Mouse (Mus musculus): ENCODE measurements around the gene BC034090. TPM values are rescaled to one million over a fixed set of nuclear protein-coding genes. Genes with fewer than 3 reads are reported as not detected.

BC034090 gene
- total and polyA plus RNA-seq, 2 experiments from 2014 or later = 2.5 to 9.9 TPM

DNA sequence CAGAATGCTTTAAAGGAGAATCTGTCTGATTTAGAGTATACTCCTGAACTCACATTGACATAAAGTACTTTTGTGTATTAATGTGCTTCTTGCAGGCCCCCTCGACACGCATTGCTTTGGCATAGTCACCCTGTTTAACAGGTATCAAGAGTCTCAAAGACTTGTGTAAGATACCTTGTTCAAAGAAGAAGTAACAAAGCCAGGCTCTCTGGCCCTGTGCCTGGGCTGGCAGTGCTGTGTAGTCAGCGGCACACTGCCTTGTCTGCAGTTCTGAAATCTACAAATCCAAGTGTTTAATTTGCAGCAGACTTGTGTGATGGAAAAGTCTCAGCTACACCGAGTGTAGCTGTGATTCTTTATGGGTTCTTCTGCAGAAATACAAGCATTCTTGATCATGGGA, 47.6 kb downstream of the BC034090 start:
- no peak overlapping the region for H3K4me2 ChIP-seq (ENCODE audit: low read depth)
- TF ChIP-seq CTCF (IDR thresholded peaks at IDR 0.05; ENCODE audit: low read depth) = no peak
- peaks cover 8% of the 10 kb centered on the region for H3K4me1 ChIP-seq (ENCODE audit: insufficient read depth)
- ATAC-seq (no peak; the same call in 1 of the 2 replicates), DNase-seq (no peak)
- H3K4me3 ChIP-seq (ENCODE audit: low read depth, low read length) = no peak overlapping the region
- no peaks in the 10 kb centered on the region for H3K9me3 ChIP-seq (ENCODE audit: low read length)
- WGBS = 33% methylated on average over 4 of the region's 4 CpGs
- H3K27ac ChIP-seq (ENCODE audit: low read depth, low read length) = peak overlapping the region; percentile 69
- no peaks in the 10 kb centered on the region for H3K27me3 ChIP-seq (ENCODE audit: insufficient read depth, low read length)
- H3K36me3 ChIP-seq (ENCODE audit: insufficient read depth) = peaks cover 17% of the 10 kb centered on the region
- H3K9ac ChIP-seq = no peak overlapping the region

DNA sequence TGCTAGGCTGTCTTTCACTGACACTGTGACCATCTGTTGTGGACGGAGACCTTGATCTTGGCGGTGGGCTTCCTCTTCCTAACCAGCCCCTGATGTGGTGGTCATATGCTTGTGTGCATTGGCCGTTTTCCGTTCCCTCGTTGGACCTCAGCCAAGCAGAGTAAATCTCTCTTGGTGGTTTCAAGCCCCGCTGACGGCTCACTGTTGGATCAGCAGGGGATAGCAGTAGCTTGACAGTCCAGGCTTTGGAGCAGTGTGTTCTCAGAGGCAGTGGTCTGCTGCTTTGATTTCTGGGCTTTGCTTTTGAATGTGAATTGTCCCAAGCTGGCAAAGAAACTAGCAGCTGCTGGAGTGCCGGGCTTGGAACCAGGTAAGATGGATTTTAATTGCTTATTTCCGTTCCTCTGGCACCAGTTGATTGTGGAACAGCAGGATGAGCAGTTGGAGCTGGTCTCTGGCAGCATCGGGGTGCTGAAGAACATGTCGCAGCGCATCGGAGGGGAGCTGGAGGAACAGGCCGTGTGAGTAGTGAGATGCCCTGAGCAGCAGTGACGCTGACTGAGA, 51.4 kb downstream of the BC034090 start:
- H3K9ac ChIP-seq = no peak overlapping the region
- H3K27me3 ChIP-seq (ENCODE audit: insufficient read depth, low read length) = no peaks in the 10 kb centered on the region
- peak overlapping the region; percentile 83 for H3K27ac ChIP-seq (ENCODE audit: low read depth, low read length)
- no peak; the same call in 1 of the 2 replicates for TF ChIP-seq CTCF (IDR thresholded peaks at IDR 0.05; ENCODE audit: low read depth)
- peaks cover 8% of the 10 kb centered on the region for H3K4me1 ChIP-seq (ENCODE audit: insufficient read depth)
- H3K36me3 ChIP-seq (ENCODE audit: insufficient read depth) = peaks cover 34% of the 10 kb centered on the region
- no peaks in the 10 kb centered on the region for H3K9me3 ChIP-seq (ENCODE audit: low read length)
- whole genome bisulfite sequencing = 34% methylated on average over 15 of the region's 15 CpGs
- H3K4me3 ChIP-seq (ENCODE audit: low read depth, low read length) = no peak overlapping the region
- no peak overlapping the region for H3K4me2 ChIP-seq (ENCODE audit: low read depth)
- DNase-seq (peak; percentile 91), ATAC-seq (peak; percentile 93)

DNA sequence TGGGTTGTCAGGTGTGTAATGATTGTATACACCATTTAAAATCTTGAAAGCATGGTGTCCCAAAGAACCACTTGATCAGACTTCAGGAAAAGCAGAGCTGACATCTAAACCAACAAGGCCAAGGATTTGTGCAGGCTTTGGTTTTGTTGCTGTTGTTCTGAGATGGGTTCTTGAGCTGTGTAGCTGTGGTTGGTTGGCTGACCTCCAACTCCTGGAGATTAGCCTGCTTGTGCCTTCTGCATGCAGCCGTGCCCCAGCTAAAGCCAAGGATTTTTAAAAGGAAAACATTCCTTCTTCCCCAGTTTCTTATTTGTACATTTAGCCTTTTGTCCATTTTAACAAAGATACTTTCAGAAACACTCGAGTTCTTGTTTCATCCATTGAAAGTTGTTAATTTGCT, 52.6 kb downstream of the BC034090 start:
- no peak overlapping the region for H3K9ac ChIP-seq
- DNase-seq (no peak), ATAC-seq (no peak)
- no peak overlapping the region for H3K27ac ChIP-seq (ENCODE audit: low read depth, low read length)
- H3K4me2 ChIP-seq (ENCODE audit: low read depth) = no peak overlapping the region
- WGBS = 26% methylated on average over 2 of the region's 2 CpGs
- peaks cover 33% of the 10 kb centered on the region for H3K36me3 ChIP-seq (ENCODE audit: insufficient read depth)
- peaks cover 3% of the 10 kb centered on the region for H3K4me1 ChIP-seq (ENCODE audit: insufficient read depth)
- TF ChIP-seq CTCF (IDR thresholded peaks at IDR 0.05; ENCODE audit: low read depth) = no peak
- no peak overlapping the region for H3K4me3 ChIP-seq (ENCODE audit: low read depth, low read length)
- no peaks in the 10 kb centered on the region for H3K27me3 ChIP-seq (ENCODE audit: insufficient read depth, low read length)
- no peaks in the 10 kb centered on the region for H3K9me3 ChIP-seq (ENCODE audit: low read length)

DNA sequence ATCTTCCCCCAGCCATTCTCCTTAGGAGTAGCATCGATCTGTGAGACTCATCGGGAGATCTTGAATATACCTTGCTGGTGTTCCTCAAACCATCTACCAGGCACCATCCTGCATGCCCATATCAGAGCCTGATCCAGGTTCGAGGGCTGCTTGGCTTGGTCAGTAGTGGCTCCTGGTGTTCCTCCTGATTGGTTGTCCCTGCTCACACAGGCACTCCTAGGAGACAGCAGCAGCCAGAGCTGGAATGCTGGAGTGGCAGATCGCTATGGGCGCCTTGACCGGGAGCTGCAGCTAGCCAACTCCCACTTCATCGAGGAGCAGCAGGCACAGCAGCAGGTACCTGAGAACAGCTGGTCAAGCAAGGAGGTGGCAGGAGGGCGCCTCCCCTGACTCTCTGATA, 53.0 kb downstream of the BC034090 start:
- Histone ChIP-seq H3K4me3 (ENCODE audit: low read depth, low read length) (no peak overlapping the region), H3K4me1 (ENCODE audit: insufficient read depth) (no peaks in the 10 kb centered on the region), H3K27ac (ENCODE audit: low read depth, low read length) (no peak overlapping the region), H3K36me3 (ENCODE audit: insufficient read depth) (peaks cover 33% of the 10 kb centered on the region), H3K9me3 (ENCODE audit: low read length) (no peaks in the 10 kb centered on the region), H3K4me2 (ENCODE audit: low read depth) (no peak overlapping the region), H3K27me3 (ENCODE audit: insufficient read depth, low read length) (no peaks in the 10 kb centered on the region), H3K9ac (no peak overlapping the region)
- TF ChIP-seq CTCF (IDR thresholded peaks at IDR 0.05; ENCODE audit: low read depth) = no peak
- no peak for ATAC-seq
- DNase-seq = no peak
- WGBS = 82% methylated on average over 8 of the region's 8 CpGs

DNA sequence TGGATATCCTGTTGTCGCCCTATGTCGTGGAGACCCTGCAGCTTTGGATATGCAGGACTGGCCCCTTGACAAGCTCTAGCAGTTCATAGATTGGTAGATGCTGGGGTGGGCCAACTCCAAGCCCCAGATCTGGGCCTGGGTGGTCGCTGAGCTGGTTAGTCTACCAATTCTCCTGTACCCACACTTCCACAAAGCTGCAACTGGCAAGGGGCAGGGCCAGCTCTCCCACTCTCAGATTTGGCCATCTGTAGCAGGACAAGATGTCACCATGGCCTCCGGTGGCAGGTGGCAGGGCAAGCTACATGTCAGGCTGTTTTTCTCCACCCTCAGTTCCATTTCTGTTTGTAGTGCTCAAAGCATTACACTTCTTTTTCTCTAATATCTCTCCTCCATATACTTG, 55.6 kb downstream of the BC034090 start:
- H3K27ac ChIP-seq (ENCODE audit: low read depth, low read length) = no peak overlapping the region
- H3K9ac ChIP-seq = no peak overlapping the region
- no peak overlapping the region for H3K4me2 ChIP-seq (ENCODE audit: low read depth)
- DNase-seq = no peak
- no peaks in the 10 kb centered on the region for H3K27me3 ChIP-seq (ENCODE audit: insufficient read depth, low read length)
- WGBS = 87% methylated on average over 4 of the region's 4 CpGs
- TF ChIP-seq CTCF (IDR thresholded peaks at IDR 0.05; ENCODE audit: low read depth) = no peak
- H3K4me1 ChIP-seq (ENCODE audit: insufficient read depth) = no peaks in the 10 kb centered on the region
- ATAC-seq = no peak
- H3K36me3 ChIP-seq (ENCODE audit: insufficient read depth) = peaks cover 33% of the 10 kb centered on the region
- no peaks in the 10 kb centered on the region for H3K9me3 ChIP-seq (ENCODE audit: low read length)
- no peak overlapping the region for H3K4me3 ChIP-seq (ENCODE audit: low read depth, low read length)

DNA sequence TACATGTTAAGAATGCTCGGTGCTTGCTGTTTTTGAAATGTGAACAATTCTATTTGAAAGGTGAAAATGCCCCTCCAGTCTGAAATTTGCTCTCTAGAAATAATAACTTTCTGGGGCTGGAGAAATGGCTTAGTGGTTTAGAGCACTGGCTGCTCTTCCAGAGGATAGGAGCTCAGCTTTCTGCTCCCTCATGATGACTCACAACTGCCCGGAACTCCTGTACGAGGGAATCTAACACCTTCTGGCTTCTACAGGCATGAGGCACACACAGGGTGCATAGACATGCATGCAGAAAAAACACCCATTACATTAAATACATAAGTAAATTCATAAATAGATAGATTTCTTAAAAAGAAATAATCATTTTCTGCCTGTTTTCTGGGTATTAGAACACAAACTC, 60.1 kb downstream of the BC034090 start:
- H3K27me3 ChIP-seq (ENCODE audit: insufficient read depth, low read length) = no peaks in the 10 kb centered on the region
- WGBS = 75% methylated on average over 3 of the region's 3 CpGs
- no peak for DNase-seq
- no peaks in the 10 kb centered on the region for H3K9me3 ChIP-seq (ENCODE audit: low read length)
- no peak overlapping the region for H3K27ac ChIP-seq (ENCODE audit: low read depth, low read length)
- peaks cover 21% of the 10 kb centered on the region for H3K36me3 ChIP-seq (ENCODE audit: insufficient read depth)
- no peaks in the 10 kb centered on the region for H3K4me1 ChIP-seq (ENCODE audit: insufficient read depth)
- no peak overlapping the region for H3K9ac ChIP-seq
- no peak overlapping the region for H3K4me2 ChIP-seq (ENCODE audit: low read depth)
- no peak for TF ChIP-seq CTCF (IDR thresholded peaks at IDR 0.05; ENCODE audit: low read depth)
- no peak overlapping the region for H3K4me3 ChIP-seq (ENCODE audit: low read depth, low read length)
- ATAC-seq = no peak

DNA sequence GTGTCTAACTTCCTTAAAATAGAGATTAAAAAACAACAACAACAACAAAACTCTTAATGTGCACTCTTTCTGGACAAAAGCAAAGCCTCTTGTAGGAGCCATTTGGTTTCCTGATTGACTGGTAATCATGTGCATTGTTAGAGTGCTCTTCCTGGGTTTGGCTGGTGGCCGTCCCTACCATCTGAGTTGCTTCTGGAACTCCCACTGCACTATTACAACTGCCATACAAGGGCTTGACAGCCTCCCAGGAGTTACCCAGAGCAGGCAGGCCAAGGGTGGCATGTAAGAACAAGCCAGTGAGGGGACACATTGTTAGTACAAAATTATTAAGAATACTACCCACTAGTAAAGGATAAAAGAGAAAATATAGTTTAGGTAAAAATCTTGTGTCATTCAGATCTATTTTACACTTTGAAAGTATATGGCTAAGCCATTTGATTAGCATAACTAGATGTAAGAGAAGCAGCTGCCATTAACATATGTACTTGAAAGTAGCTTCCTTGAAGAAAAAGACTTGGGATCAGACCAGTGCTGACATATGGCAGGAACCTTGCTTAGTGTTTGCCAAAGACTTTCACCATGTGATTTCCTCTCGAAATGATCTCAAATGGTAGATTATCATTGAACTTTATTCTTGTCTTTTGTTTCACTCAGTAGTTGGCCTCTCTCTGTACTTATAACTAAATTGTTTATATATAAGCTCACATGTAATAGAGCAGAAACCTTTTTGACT, 65.9 kb downstream of the BC034090 start:
- H3K4me3 ChIP-seq (ENCODE audit: low read depth, low read length) = no peak overlapping the region
- peaks cover 21% of the 10 kb centered on the region for H3K36me3 ChIP-seq (ENCODE audit: insufficient read depth)
- 52% methylated on average over 2 of the region's 2 CpGs for WGBS
- no peak overlapping the region for H3K4me2 ChIP-seq (ENCODE audit: low read depth)
- H3K27ac ChIP-seq (ENCODE audit: low read depth, low read length) = no peak overlapping the region
- H3K9me3 ChIP-seq (ENCODE audit: low read length) = no peaks in the 10 kb centered on the region
- TF ChIP-seq CTCF (IDR thresholded peaks at IDR 0.05; ENCODE audit: low read depth) = no peak
- peak; percentile 58 for DNase-seq
- no peaks in the 10 kb centered on the region for H3K27me3 ChIP-seq (ENCODE audit: insufficient read depth, low read length)
- no peaks in the 10 kb centered on the region for H3K4me1 ChIP-seq (ENCODE audit: insufficient read depth)
- H3K9ac ChIP-seq = no peak overlapping the region
- peak; percentile 70; the same call in 1 of the 2 replicates for ATAC-seq
